Mouse (Mus musculus) right cerebral cortex, postnatal 25 days (tissue): ENCODE measurements around the gene Twsg1.
"Not testable (repeated sequence)": the region's sequence is repeated elsewhere in the genome, so short reads cannot be mapped to it uniquely, and the experiment has no call there.

Source experiments
- DNase-seq: peaks from one replicate; pipeline ENCODE4 v3.0.0; 2022

The Twsg1 gene

DNA sequence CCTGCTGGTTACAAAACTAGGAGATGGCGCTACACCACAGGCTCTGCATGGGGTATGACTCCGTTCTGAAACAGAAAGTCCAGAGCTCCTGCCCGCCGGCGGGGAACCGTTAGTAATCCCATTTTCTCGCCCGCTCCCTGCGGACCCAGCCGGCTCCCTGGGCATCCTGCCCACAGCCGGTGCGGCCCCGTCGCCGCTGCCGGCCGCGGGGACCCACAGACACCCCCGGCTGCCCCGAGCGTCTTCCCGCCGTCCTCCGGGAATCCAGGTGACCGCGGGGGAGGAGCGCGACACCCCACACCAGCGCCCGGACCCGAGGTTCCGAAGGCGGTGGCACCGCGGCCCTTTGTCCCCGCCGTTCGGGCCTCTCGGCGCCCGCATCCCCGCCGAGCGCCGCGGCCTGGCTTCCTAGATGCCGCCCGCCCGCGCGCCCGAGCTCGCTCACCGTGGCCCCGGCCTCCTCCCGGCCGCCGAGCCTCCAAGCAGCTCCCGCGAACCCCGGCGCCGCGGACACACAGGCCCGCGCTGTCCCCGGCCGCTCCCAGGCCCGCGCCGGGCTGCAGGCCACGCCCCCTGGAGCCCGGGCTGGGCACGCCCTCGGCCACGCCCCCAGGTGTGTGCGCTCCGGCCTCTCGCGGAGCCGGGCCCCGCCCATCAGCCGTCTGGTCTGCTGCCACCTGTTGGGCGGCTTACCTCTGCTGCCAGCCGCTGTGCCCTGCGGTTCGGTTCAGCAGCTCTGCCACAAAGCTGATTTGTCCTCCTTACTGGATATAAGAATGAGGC is at the start of gene Twsg1:
Gene Twsg1, minus strand, starts transcription at position 605 of the 783 bp plus-strand sequence.
- DNase-seq: peak; percentile 93

DNA sequence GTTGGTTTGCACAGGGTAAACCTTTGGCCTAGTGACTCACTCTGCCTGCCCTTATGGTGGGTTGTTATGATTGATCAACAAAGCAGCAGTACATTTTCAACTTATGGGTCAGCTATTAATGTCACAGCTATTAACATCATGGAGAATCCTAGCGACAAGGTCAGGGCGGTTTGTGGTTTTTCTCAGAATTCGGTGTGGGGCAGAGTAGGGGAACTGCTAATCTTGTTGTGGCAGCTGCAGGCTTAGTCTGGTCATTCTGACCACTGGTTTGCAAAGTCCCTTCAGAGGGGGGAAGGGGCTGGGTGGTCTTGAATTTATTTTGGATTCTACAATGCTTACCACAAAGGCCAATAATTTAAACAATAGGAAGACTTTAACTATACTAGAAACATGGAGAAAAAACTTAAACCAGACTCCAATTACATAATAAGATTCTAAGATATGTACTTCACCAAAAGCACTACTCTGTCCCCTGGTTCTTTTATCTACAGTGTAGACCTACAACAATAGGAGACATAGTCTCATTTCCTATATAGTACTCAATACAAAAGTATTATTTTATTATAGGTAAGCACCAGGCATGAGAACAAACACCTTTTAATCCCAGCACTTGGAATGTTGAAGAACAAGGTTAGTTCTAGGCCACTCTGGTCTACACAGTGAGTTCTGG is 37.3 kb upstream of the Twsg1 start:
- no peak for DNase-seq

DNA sequence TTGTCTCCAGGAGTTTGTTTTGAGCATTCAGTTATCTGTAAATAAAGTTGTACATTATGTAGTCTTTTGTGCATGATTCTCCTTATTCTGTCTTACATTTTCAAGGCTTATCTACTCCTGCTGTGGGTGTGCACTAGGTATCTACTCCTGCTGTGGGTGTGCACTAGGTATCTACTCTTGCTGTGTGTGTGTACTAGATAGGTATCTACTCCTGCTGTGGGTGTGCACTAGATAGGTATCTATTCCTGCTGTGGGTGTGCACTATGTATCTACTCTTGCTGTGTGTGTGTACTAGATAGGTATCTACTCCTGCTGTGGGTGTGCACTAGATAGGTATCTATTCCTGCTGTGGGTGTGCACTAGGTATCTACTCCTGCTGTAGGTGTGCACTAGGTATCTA is 25.7 kb upstream of the Twsg1 start:
- not testable (repeated sequence) for DNase-seq

DNA sequence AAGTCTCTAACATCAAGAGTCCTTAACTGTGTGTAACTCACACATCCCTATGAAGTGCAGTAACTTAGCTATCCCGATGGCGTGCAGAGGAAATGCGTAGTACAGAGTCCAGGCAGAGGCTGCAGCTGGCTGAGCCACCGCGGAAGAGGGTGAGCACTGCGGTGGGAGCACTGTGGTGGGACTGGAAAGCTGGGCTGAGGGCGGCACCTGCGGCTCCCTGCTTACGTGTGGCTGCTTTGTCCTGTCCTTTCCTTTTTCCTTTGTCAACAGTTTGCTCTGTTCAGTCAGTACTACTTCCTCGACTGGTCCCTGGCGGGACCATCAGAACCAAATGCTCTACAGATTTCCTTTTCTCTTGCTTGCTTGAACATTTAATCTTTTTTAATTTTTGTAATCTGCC is 16.7 kb upstream of the Twsg1 start:
- no peak for DNase-seq

DNA sequence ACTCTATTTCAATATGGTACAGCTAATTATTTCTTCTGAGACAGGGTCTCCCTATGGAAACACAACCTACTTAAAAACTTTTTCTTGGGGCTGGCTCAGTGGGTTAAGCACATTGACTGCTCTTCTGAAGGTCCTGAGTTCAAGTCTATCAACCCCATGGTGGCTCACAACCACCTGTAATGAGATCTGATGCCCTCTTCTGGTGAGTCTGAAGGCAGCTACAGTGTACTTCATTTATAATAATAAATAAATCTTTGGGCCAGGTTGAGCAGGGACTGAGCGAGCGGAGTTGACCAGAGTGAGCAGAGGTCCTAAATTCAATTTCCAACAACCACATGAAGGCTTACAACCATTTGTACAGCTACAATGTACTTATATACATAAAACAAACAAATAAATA is 11.2 kb upstream of the Twsg1 start:
- DNase-seq: no peak

- no peak for DNase-seq
These were observed 10.6 kb upstream of the Twsg1 start for GRCm38 (mm10) chr17:65961606-65962136.

DNA sequence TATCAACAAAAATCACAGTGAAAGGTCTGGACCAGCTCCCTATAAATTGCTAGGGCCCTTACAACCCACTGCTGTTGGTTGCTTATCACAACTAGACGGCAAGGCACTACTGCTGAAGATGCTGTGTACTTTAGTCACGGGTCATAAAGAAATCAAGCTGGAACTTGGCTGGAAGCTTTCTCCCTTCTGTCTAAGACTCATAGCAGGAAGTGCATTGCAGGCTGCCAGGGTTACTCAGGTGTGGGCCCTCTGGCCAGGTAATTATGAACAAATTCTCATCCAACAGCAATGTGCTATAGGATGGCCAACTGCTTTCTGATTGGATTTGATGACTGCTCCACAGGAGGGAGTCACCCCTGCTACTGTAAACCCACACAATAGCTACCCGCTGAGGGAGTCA is 8.0 kb upstream of the Twsg1 start:
- DNase-seq: no peak

GRCm38 (mm10) chr17:65958366-65958765 is 7.3 kb upstream of the Twsg1 start:
- no peak for DNase-seq

DNA sequence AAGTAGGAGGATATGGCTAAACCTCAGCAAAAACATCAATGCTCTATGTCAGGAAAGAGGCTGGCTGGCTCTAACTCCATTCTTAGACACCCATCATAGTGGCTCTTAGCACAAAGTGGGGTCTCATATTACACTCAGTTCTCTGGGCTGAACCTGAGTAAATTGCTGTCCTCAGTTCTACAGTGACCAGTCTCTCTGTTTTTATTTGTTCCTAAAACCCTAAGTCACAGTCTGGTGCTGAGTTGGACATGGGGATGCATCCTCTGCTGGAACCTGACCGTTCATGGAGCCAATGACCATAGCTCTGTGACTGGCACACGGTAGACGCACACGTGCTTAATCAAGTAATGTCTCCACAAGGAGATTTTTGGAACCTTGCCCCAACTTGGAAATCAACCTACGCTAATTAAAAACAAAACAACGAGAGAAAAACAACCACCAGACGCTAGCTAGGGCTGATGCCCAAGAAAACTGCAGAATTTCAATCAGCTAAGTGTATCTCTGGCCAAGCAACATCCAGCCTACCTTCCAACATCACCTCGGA is 6.8 kb upstream of the Twsg1 start:
- DNase-seq: no peak

DNA sequence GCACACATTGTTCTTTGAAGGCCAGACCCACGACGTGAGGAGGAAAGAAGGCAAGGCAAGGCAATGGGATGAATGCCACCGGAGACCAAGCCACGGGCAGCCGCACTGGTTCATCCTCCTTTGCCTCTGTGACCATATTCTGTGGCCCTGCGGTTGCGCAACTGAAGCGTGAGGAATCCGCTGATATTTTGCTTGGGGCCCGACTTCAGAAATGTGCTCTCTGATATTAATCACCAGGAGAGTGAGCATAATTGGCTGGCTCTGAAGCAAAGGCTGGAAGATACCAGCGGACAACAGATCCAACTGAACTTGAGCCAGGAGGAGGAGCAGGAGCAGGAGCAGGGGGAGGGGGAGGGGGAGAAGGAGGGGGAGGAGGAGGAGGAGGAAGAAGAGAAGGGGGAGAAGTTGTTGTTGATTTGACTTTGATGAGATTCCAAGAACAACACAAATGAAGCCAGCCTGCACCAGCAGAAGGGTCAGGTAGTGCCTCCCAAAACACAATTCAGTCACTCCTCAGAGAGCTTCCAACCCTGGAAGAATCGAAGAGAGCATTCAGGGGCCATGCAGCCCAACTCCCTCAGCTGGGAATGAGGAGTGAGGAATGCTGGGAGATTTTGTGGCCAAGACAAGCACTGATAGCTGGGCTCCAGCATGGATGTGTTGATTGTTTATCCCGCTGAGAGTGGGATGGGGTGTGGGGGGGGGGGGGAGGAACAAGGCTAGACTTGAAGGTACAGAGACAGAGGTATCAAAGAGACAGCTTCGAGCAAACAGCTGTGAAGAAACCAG is 6.2 kb upstream of the Twsg1 start:
- no peak for DNase-seq

GRCm38 (mm10) chr17:65956140-65956539 is 5.1 kb upstream of the Twsg1 start:
- DNase-seq: no peak

DNA sequence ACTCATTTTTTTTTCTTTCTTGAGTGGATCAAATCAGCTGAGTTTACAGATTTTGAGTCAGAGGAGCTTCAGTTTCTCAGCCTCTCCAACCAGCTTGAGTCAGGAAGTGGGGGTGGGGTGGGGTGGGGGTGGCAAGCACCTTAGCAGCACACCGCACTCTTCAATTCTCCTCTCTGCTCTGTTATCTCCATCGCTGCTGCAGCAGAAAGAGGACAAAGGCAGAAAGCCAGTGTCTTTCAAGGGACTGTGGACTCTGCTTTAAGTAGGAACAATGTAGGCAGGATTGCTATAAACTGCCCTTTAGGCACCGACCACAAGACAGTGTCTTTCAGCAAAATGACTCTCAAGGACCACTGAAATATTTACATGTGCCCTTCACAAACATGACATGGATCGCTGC is 2.9 kb upstream of the Twsg1 start:
- no peak for DNase-seq

DNA sequence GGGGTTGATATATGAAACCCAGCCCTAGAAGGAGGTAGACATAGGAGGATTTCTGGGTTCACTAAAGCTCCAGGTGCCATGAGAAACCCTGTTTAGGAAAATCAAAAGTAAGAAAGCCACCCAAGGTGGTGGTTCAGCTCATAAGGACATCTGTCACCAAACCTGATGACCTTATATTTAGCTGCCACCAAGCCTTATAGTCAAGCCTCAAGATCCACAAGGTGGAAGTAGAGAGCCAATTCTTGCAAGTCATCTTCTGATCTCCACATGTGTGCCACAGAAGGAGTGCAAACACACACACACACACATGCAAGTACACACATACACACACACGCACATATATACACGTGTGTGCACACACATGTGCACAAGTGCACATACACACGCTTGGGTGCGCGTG is 1.1 kb upstream of the Twsg1 start:
- DNase-seq: no peak

- DNase-seq: no peak
These were observed 843 bp downstream of the Twsg1 start for GRCm38 (mm10) chr17:65950183-65950582.

GRCm38 (mm10) chr17:65947307-65947706 is 3.7 kb downstream of the Twsg1 start:
- DNase-seq: no peak

DNA sequence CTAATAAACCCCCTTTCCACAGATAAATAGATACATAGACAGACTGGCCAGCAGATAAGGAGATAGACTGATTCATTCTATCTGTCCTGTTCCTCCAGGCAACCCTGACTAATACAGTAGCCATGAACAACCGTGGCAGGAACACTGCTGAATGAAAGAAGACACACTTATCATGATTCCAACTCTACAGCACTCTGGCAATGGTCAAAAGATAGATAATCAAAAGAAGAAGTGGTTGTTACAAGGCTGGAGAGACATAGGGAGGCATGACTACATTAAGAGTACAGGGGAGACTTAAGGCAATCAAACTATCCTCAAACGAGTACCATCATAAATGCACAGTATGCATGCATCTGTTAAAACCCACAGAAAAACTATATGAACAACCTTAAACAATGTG is 5.6 kb downstream of the Twsg1 start:
- DNase-seq: no peak

- no peak for DNase-seq
These were observed 8.6 kb downstream of the Twsg1 start for GRCm38 (mm10) chr17:65942394-65942793.

DNA sequence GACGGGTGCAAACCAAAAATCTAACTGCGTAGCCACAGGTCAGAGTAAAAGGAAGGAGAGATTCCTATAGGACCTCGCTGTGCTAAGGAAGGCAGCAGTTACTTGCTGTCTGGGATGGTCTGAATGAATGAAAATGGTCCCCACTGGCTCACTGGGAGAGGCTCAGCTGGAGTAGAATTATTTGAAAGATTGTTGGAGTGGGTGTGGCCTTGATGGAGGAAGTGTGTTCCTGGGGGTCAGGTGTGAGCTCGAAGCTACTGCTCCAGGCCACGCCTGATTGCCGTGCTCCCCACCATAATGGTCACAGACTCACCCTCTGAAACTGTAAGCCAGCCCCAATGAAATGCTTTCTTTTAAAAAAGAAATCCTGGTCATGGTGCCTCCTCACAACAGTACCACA is 9.8 kb downstream of the Twsg1 start:
- no peak for DNase-seq

GRCm38 (mm10) chr17:65940221-65940620 is 10.8 kb downstream of the Twsg1 start:
- DNase-seq: no peak

- DNase-seq: no peak
These were observed 11.4 kb downstream of the Twsg1 start for GRCm38 (mm10) chr17:65939461-65940192.

- DNase-seq: no peak
These were observed 13.4 kb downstream of the Twsg1 start for GRCm38 (mm10) chr17:65937671-65938070.

DNA sequence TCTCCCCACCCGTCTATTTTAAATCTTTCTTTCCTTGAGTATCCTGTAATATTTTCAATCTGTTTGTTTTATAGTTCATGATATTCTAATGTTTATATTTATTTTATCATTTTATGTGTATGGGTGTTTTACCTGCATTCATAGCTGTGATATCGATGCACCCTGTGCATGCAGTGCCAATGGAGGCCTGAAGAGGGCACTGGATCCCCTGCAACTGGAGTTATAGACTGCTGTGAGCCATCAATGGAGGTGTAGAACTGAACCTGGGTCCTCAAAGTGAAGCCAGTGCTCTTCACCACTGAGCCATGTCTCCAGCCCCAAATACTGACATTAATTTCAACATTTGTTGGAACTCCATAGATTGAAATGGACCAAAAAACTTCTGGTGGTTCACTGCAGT is 17.3 kb downstream of the Twsg1 start:
- DNase-seq: no peak

DNA sequence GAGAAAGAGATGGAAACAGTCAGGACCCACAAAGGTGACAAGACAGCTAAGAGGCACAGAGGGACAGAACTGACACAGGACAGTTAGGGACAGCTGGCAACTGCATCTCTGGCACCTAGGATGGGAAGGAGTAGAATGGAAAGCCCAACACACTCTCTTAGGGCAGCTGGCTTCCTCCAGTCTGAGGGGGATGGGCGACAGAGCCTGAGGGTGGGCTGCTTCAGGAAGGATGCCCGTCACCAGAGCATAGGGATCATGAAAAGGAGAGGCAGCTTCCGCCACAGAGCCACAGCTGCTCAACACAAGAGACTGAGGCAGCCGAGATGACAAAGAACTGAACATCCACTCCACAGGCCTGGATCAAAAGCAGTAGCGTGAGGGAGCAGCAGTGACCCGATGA is 19.5 kb downstream of the Twsg1 start:
- DNase-seq: no peak
